Comparison of ENCODE assay signal across 11 mouse cellular contexts in genomic region chrX:155194979-155195378, GRCm38 (mm10).
"Had no signal": no experiment of that assay in that cellular context is flagged by ENCODE, and none has a peak within 500 bp of the region (broad histone marks: within the 10 kb centered on the region; RNA-seq: fewer than 3 reads in every experiment).

No protein-coding gene starts in this region.

- ATAC-seq: liver, embryonic 12.5 days had no signal

- DNase-seq: kidney, adult 18-20 months; kidney, adult 9 months; kidney, postnatal 14 days; kidney, postnatal 4 days; liver; lung, postnatal 4 days; midbrain, embryonic 14.5 days; thymus, adult 2 months; thymus, postnatal 14 days; thymus, postnatal 4 days had no signal
